Mouse (Mus musculus): ENCODE measurements around the gene Ccdc57. TPM values are rescaled to one million over a fixed set of nuclear protein-coding genes. Genes with fewer than 3 reads are reported as not detected.
"Not testable (repeated sequence)": the region's sequence is repeated elsewhere in the genome, so short reads cannot be mapped to it uniquely, and the experiment has no call there.

The Ccdc57 gene
- polyA plus RNA-seq, 1 experiment = 2.0 TPM

DNA sequence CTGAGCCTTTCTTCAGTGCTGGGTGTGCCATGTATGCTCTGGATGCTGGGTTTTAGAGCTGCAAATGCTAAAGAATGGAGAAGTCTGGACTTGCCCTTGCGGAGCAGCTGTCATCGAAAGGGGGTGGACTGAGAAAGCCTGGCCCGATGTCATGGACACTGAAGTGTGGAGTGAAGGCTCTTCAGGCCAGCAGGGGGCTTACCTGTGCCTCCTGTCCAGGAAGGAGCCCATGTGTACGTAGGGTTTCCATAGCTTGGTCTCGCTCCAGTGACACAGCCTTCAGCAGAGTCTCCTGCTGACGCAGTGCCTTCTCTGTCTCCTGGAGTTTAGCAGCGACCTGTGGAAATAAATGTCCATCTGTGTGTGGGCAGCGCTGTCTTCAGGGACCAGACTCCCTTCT, 38.3 kb downstream of the Ccdc57 start:
- Histone ChIP-seq H3K4me1 (peaks cover 35% of the 10 kb centered on the region), H3K27me3 (replicated peaks) (no peaks in the 10 kb centered on the region), H3K36me3 (replicated peaks; ENCODE audit: low read length) (peaks cover 77% of the 10 kb centered on the region), H3K4me3 (replicated peaks) (no peak overlapping the region), H3K9me3 (no peaks in the 10 kb centered on the region)
- TF ChIP-seq GATA1 (IDR thresholded peaks at IDR 0.05; ENCODE audit: borderline replicate concordance, low read length) = no peak
- no peak for TF ChIP-seq FLI1 (IDR thresholded peaks at IDR 0.05; ENCODE audit: low read length)

GRCm38 (mm10) chr11:120889216-120889615, 43.5 kb downstream of the Ccdc57 start:
- H3K4me1 ChIP-seq = peaks cover 34% of the 10 kb centered on the region
- no peak overlapping the region for H3K4me3 ChIP-seq (replicated peaks)
- TF ChIP-seq FLI1 (IDR thresholded peaks at IDR 0.05; ENCODE audit: low read length) = no peak
- TF ChIP-seq GATA1 (IDR thresholded peaks at IDR 0.05; ENCODE audit: borderline replicate concordance, low read length) = no peak
- peaks cover 14% of the 10 kb centered on the region for H3K9me3 ChIP-seq
- H3K27me3 ChIP-seq (replicated peaks) = no peaks in the 10 kb centered on the region
- H3K36me3 ChIP-seq (replicated peaks; ENCODE audit: low read length) = peaks cover 84% of the 10 kb centered on the region

- Histone ChIP-seq H3K4me3 (replicated peaks) (no peak overlapping the region), H3K36me3 (replicated peaks; ENCODE audit: low read length) (peaks cover 84% of the 10 kb centered on the region), H3K27me3 (replicated peaks) (no peaks in the 10 kb centered on the region), H3K4me1 (peaks cover 39% of the 10 kb centered on the region), H3K9me3 (peaks cover 19% of the 10 kb centered on the region)
- no peak for TF ChIP-seq FLI1 (IDR thresholded peaks at IDR 0.05; ENCODE audit: low read length)
These were observed 44.0 kb downstream of the Ccdc57 start for GRCm38 (mm10) chr11:120888718-120889117.

DNA sequence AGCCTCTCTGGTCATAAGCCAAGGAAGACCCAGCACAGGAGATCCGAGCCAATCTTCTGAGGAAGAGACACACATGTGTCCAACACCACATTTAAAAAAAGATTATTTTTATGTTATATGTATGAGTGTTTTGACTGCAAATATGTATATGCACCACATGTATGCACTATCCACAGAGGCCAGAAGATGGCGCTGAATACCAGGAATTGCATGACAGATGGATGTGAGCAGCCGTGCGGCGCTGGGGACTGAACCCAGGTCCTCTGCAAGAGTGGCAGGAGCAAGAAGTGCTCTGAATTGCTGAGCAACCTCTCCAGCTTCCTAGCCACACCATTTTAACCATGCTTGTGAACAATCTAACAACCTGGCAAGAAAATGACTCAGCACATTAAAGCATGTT, 45.2 kb downstream of the Ccdc57 start:
- H3K4me1 ChIP-seq = peaks cover 42% of the 10 kb centered on the region
- TF ChIP-seq GATA1 (IDR thresholded peaks at IDR 0.05; ENCODE audit: borderline replicate concordance, low read length) = no peak
- no peak overlapping the region for H3K4me3 ChIP-seq (replicated peaks)
- H3K27me3 ChIP-seq (replicated peaks) = no peaks in the 10 kb centered on the region
- peaks cover 19% of the 10 kb centered on the region for H3K9me3 ChIP-seq
- H3K36me3 ChIP-seq (replicated peaks; ENCODE audit: low read length) = peaks cover 84% of the 10 kb centered on the region

DNA sequence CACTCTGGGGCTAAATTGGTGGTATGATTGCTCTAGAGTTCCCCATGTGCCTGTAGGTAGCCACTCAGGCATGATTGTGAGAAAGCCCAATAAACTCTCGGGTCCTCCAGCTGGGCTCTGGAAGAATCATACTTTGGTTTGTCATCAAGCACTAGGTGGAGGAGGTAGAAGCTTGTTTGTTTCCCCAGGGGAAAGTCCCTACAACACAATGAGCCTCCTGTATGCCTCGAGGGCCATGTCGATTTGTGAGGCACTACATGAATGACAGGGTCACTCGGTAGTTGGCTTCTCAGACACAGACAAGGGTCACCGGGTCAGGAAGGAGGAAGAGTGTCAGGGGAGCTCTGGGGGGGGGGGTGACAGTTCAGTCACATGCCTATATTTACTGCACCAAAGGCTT, 46.2 kb downstream of the Ccdc57 start:
- Histone ChIP-seq H3K9me3 (peaks cover 19% of the 10 kb centered on the region), H3K4me3 (replicated peaks) (no peak overlapping the region), H3K4me1 (peaks cover 42% of the 10 kb centered on the region), H3K27me3 (replicated peaks) (no peaks in the 10 kb centered on the region), H3K36me3 (replicated peaks; ENCODE audit: low read length) (peaks cover 82% of the 10 kb centered on the region)
- TF ChIP-seq GATA1 (IDR thresholded peaks at IDR 0.05; ENCODE audit: borderline replicate concordance, low read length) (no peak), FLI1 (IDR thresholded peaks at IDR 0.05; ENCODE audit: low read length) (no peak)

DNA sequence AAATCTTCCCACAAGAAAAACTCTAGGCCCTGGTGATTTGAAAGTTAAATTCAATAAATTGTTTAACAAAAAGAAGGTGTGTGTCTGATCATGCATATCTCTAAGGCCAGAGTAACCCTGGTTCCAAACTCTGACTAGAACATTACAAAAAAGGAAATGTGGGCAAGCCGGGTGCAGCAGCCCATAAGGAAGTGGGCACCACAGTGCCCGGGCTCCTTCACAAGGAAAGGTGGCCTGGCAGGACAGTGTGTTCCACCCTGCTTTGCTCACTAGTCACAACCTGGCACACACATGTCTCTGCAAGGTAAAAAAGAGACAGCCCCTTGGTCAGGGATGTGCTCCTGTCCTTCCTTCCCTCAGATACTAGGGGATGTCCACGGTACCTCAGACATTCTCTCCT, 49.1 kb downstream of the Ccdc57 start:
- Histone ChIP-seq H3K36me3 (replicated peaks; ENCODE audit: low read length) (peaks cover 83% of the 10 kb centered on the region), H3K27me3 (replicated peaks) (peaks cover 2% of the 10 kb centered on the region), H3K4me3 (replicated peaks) (no peak overlapping the region), H3K4me1 (peaks cover 27% of the 10 kb centered on the region), H3K9me3 (peaks cover 19% of the 10 kb centered on the region)
- TF ChIP-seq GATA1 (IDR thresholded peaks at IDR 0.05; ENCODE audit: borderline replicate concordance, low read length) (no peak), FLI1 (IDR thresholded peaks at IDR 0.05; ENCODE audit: low read length) (no peak)

GRCm38 (mm10) chr11:120882931-120883330, 49.7 kb downstream of the Ccdc57 start:
- Histone ChIP-seq H3K4me1 (peaks cover 24% of the 10 kb centered on the region), H3K9me3 (peaks cover 13% of the 10 kb centered on the region), H3K4me3 (replicated peaks) (no peak overlapping the region), H3K27me3 (replicated peaks) (peaks cover 2% of the 10 kb centered on the region), H3K36me3 (replicated peaks; ENCODE audit: low read length) (peaks cover 83% of the 10 kb centered on the region)
- TF ChIP-seq GATA1 (IDR thresholded peaks at IDR 0.05; ENCODE audit: borderline replicate concordance, low read length) (no peak), FLI1 (IDR thresholded peaks at IDR 0.05; ENCODE audit: low read length) (no peak)

DNA sequence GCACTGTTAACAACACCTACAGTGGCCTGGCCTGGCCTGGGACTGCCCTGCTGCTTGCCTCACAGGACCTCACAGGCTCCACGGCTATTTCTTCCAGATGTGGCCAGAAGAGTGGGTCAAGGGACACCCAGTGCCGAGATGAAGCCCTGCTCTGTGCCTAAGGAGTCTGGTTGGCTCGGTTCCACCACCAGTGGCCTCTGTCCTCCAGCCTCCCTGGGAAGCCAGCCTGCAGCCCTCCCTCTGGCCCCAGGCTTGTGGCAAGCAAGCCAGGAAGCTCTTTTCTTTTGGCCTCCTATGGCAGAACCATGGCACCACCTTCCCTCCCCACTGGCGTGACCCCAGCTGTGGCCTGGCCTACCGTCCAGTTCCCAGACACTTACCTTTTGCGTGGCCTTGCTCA, 59.5 kb downstream of the Ccdc57 start:
- peaks cover 42% of the 10 kb centered on the region for H3K36me3 ChIP-seq (replicated peaks; ENCODE audit: low read length)
- TF ChIP-seq FLI1 (IDR thresholded peaks at IDR 0.05; ENCODE audit: low read length) (no peak), GATA1 (IDR thresholded peaks at IDR 0.05; ENCODE audit: borderline replicate concordance, low read length) (no peak)
- 0 out of 2 replicates have a peak, but pooled peaks cover 3% of the 10 kb centered on the region for H3K4me1 ChIP-seq
- H3K9me3 ChIP-seq = no peaks in the 10 kb centered on the region
- H3K27me3 ChIP-seq (replicated peaks) = peaks cover 5% of the 10 kb centered on the region
- no peak overlapping the region for H3K4me3 ChIP-seq (replicated peaks)

DNA sequence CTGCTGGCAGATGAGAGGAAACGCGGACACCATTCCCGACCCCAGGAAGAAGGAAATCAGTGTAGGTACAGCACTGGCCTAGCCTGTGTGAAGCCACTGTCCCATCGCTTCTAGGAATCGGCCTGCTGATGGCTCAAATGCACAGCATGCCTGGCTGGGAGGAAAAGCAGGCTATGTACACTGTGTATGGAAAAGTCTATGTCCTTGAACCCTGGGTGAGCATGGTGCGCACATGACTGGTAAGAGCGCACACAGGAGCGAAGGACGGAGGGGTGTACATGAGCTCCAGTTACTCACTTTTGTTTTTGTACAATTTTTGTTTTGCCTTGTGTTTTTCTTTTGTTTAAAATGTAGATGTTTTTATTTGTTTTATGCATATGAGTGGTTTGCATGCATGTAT, 61.2 kb downstream of the Ccdc57 start:
- Histone ChIP-seq H3K4me3 (replicated peaks) (no peak overlapping the region), H3K9me3 (no peaks in the 10 kb centered on the region), H3K27me3 (replicated peaks) (peaks cover 5% of the 10 kb centered on the region), H3K36me3 (replicated peaks; ENCODE audit: low read length) (peaks cover 31% of the 10 kb centered on the region), H3K4me1 (0 out of 2 replicates have a peak, but pooled peaks cover 3% of the 10 kb centered on the region)
- no peak for TF ChIP-seq FLI1 (IDR thresholded peaks at IDR 0.05; ENCODE audit: low read length)

GRCm38 (mm10) chr11:120865816-120866215, 66.9 kb downstream of the Ccdc57 start:
- TF ChIP-seq FLI1 (IDR thresholded peaks at IDR 0.05; ENCODE audit: low read length) (no peak), GATA1 (IDR thresholded peaks at IDR 0.05; ENCODE audit: borderline replicate concordance, low read length) (no peak)
- H3K36me3 ChIP-seq (replicated peaks; ENCODE audit: low read length) = peaks cover 36% of the 10 kb centered on the region
- no peaks in the 10 kb centered on the region for H3K9me3 ChIP-seq
- no peaks in the 10 kb centered on the region for H3K27me3 ChIP-seq (replicated peaks)
- H3K4me3 ChIP-seq (replicated peaks) = no peak overlapping the region
- H3K4me1 ChIP-seq = 0 out of 2 replicates have a peak, but pooled peaks cover 3% of the 10 kb centered on the region

- Histone ChIP-seq H3K36me3 (replicated peaks; ENCODE audit: low read length) (peaks cover 52% of the 10 kb centered on the region), H3K4me3 (replicated peaks) (no peak overlapping the region), H3K4me1 (no peaks in the 10 kb centered on the region), H3K27me3 (replicated peaks) (peaks cover 2% of the 10 kb centered on the region), H3K9me3 (no peaks in the 10 kb centered on the region)
- TF ChIP-seq GATA1 (IDR thresholded peaks at IDR 0.05; ENCODE audit: borderline replicate concordance, low read length) = no peak
- TF ChIP-seq FLI1 (IDR thresholded peaks at IDR 0.05; ENCODE audit: low read length) = no peak
These were observed 69.9 kb downstream of the Ccdc57 start for GRCm38 (mm10) chr11:120862819-120863218.

- H3K4me1 ChIP-seq = peaks cover 27% of the 10 kb centered on the region
- not testable (repeated sequence) for H3K27me3 ChIP-seq (replicated peaks); H3K9me3 ChIP-seq; H3K4me3 ChIP-seq (replicated peaks)
- peaks cover 40% of the 10 kb centered on the region for H3K36me3 ChIP-seq (replicated peaks; ENCODE audit: low read length)
These were observed 76.7 kb downstream of the Ccdc57 start for GRCm38 (mm10) chr11:120855938-120856337.
